Mouse (Mus musculus) kidney, adult 2 months (tissue): ENCODE measurements around the gene Tpd52l1. TPM values are rescaled to one million over a fixed set of nuclear protein-coding genes. Genes with fewer than 3 reads are reported as not detected.
A peak's percentile ranks its signal among the peaks of the same experiment; 100 is the strongest.

ENCODE experiments used
- DNase-seq: peaks from one replicate; pipeline ENCODE4 v3.0.0; 2021
- H3K27ac ChIP-seq: fragments of 200-500 bp; 2 replicates; pipeline ENCODE4 v1.5.1; 2012; ENCODE audit warnings: low read depth, low read length, control low read depth, inconsistent platforms; ENCODE audit not compliant: insufficient read depth
- H3K27me3 ChIP-seq: fragments of 200-500 bp; replicated peaks from 2 replicates; pipeline ENCODE4 v1.6.1; 2012; ENCODE audit warnings: mild to moderate bottlenecking, moderate library complexity, low read length, inconsistent platforms; ENCODE audit not compliant: control insufficient read depth, insufficient read depth
- H3K36me3 ChIP-seq: fragments of 200-500 bp; 2 replicates; pipeline ENCODE4 v1.6.1; 2012; ENCODE audit warnings: mild to moderate bottlenecking, moderate library complexity, low read length, inconsistent platforms; ENCODE audit not compliant: control insufficient read depth, insufficient read depth
- H3K4me1 ChIP-seq: fragments of 200-500 bp; 2 replicates; pipeline ENCODE4 v1.6.1; 2011; ENCODE audit warnings: low read length; ENCODE audit not compliant: control insufficient read depth, insufficient read depth
- H3K4me3 ChIP-seq: fragments of 200-500 bp; 2 replicates; pipeline ENCODE4 v1.5.1; 2011; ENCODE audit warnings: mild to moderate bottlenecking, low read depth, low read length, control low read depth; ENCODE audit not compliant: insufficient read depth
- CTCF ChIP-seq: fragments of 200-500 bp; conservative IDR thresholded peaks from 2 replicates; pipeline ENCODE4 v1.5.1; 2011; ENCODE audit warnings: low read depth, mild to moderate bottlenecking, control low read depth, low read length, moderate library complexity, mixed read lengths; ENCODE audit not compliant: insufficient read depth, insufficient read length
- POLR2A ChIP-seq: fragments of 200-500 bp; IDR thresholded peaks from one replicate; pipeline ENCODE4 v1.6.1; 2011; ENCODE audit warnings: low read depth, low read length, control low read depth
- WGBS: fragments of 180-500 bp; shearing (Covaris S2); methylation state at CpG from one replicate; pipeline ENCODE4 v1.1.7; 2018; 5-methylcytosine and 5-hydroxymethylcytosine counted together
- polyA plus RNA-seq: library from polyadenylated mRNA; depleted of rRNA; stranded (reverse); fragments of >200 nt; gene quantifications from 2 replicates; pipeline ENCODE4 v1.2.3, GENCODE M21; 2012; rRNA removed

The Tpd52l1 gene
- 14.6 and 18.5 TPM in 2 replicates for polyA plus RNA-seq

DNA sequence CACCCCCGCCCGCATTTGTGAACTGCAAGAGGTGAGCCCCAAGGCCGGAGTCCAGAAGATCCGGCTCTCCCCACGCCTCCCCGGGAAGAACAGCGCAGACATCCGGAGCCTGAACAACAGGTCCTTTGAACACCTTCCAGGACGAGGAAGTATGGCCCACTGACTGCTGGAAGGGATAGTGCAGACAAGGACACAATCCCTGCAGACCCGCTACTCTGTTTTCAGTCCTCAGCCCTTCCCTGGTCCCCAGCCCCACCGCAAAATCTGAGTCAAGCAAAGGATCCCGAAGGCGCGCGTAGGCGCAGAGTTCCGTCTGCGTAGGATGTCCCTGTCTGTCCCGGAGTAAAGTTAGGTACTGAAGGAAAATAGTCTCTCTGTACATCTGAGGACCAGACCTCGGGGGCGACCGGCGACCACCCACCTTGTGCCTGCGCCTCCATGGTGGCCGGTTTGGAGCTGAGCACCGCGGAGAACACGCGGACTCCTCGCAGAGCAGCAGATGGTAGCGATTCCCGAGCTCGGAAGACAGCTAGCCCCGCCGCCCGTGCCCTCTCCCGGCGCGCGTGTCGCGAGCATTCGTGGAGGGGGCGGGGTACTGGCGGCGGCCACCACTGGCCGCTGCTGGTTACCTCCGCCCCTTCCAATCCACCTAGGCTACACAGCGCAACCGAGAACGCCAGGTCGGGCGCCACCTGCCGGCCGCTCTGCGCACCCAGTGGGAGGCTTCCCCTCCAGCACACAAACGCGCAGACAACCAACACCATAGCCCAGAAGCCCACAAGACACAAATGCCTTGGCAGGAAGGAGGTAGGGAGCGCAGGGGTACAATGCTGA, at the start of gene Tpd52l1:
Gene Tpd52l1 (minus strand): TSS at position 668 of the 834 bp plus-strand sequence.
- Histone ChIP-seq H3K4me1 (no peaks in the 10 kb centered on the region), H3K36me3 (no peaks in the 10 kb centered on the region), H3K27me3 (no peaks in the 10 kb centered on the region), H3K27ac (peak within 1 kb of the TSS; percentile 14; the same call in 1 of the 2 replicates), H3K4me3 (peak within 1 kb of the TSS; percentile 85)
- DNase-seq, result peak; percentile 90
- 2% methylated on average over 55 of the region's 59 CpGs for WGBS
- TF ChIP-seq POLR2A (no peak), CTCF (peak; percentile 80)

DNA sequence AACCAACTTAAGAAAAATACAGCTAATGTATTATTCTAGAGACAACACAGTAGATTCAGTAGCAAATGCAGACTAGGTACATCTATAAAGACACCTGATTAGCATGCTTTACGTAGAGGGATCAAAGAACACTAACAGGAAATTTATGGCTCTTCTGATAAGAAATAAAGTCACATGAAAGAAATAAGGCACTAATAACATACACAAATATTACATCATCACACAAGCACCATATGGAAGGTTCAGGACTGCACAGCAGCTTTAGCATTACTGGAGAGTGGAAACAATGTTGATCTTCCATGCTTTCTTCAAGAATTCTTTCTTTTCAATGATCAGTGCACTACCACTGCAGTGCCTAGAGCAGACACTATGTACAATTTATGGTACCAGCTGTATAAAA, 48.5 kb upstream of the Tpd52l1 start:
- DNase-seq, result no peak
- Histone ChIP-seq H3K4me1 (no peaks in the 10 kb centered on the region), H3K27me3 (no peaks in the 10 kb centered on the region), H3K27ac (no peak overlapping the region), H3K4me3 (no peak overlapping the region), H3K36me3 (no peaks in the 10 kb centered on the region)
- TF ChIP-seq POLR2A (no peak), CTCF (no peak)
- 98% methylated on average over 1 of the region's 1 CpGs for WGBS

DNA sequence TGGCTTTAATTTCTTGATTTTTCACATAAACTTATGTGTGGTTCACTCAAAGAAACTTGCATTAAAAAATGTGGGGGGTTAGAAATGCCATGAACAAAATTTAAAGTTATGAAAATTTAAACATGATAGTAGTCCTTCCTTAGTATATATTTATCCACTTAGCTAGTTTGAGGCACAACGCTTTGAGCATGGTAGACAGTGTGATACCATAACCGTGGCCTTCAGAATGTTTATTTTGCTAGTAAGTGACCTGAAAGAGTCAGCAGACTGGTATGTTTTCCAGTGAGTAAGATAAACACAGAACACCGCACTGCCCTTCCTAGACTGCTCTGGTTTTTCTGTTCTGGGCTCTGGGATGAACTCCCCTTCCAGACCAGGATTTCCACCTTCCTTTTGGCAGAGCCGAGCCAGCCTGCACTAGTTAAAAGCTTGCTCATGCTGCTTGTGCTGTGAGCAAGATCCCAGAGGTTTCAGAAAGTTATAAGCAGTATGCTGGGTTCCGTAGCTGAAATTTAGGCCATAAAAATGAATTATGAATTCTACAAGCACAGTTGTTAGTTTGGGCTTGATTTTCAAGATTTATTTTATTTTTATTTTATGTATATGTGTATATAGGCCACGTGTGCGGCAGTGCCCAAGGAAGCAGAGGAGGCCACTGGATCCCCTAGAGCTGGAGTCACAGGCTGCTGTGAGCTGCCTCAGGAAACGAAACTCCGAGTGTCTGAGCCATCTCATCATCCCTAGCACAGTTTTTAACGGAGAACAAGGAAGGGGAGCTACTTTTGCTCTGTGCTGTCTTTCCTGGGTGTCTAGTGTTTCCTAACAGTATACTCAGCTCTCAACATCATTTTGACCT, 21.5 kb upstream of the Tpd52l1 start:
- DNase-seq, result no peak
- 44% methylated on average over 10 of the region's 10 CpGs for WGBS
- TF ChIP-seq POLR2A (no peak), CTCF (no peak)
- Histone ChIP-seq H3K27me3 (no peaks in the 10 kb centered on the region), H3K36me3 (no peaks in the 10 kb centered on the region), H3K4me1 (no peaks in the 10 kb centered on the region), H3K4me3 (no peak overlapping the region), H3K27ac (no peak overlapping the region)

DNA sequence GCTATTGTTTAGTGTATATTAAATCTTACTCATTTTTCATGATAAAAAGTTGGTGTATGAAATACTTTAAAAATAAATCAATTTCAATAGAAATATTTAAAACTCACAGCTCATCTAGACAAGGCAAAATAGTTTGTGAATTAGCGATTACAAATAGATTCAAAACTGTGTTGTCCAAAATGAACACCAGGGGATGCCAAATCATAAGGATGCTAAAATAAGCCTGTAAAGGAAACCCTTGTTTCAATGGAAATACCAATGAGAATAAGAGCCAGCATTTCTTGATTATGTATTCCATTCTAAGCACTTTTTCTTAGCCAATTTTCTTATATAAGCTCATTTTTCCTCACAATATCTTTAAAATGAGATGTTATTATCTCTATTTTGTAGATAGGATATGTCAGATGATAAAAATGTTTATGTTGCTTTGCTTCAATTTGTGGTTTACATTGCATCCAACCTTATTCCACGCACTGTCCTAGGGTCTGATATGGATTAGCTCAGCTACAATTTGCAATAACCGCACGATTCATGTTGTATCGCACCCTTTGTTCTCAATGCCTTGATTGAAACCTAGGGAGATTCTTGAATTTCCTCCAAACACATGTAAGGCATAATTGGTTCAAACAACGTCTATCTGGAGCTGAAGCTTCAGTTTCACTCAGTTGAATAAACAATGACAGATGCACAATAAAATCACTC, 20.2 kb upstream of the Tpd52l1 start:
- TF ChIP-seq POLR2A, result no peak
- TF ChIP-seq CTCF, result 0 out of 2 replicates have a peak, but pooled peaks have one; percentile 1
- DNase-seq, result peak; percentile 24
- H3K27me3 ChIP-seq, result no peaks in the 10 kb centered on the region
- no peaks in the 10 kb centered on the region for H3K4me1 ChIP-seq
- 81% methylated on average over 6 of the region's 6 CpGs for WGBS
- H3K36me3 ChIP-seq, result no peaks in the 10 kb centered on the region
- H3K4me3 ChIP-seq, result no peak overlapping the region
- no peak overlapping the region for H3K27ac ChIP-seq

DNA sequence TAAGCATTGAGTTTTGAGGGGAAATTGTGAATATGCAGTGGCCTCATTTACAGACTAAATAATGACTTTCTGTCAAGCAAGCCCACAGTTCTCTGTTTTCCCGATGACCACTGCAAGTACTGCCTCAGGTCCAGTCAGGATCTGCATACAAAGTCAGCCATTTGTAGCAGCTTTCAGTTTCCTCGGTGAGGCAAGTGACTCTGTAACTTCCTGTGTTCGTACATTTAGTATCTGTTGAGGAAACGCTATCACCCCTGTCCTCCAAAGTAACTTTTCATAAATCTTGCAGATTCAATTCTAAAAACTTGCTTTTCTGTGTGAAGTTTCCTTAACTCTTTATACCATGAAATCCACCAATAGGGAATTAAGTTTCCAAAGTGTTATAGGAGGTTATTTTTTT, 19.7 kb upstream of the Tpd52l1 start:
- WGBS, result 39% methylated on average over 4 of the region's 4 CpGs
- H3K27ac ChIP-seq, result no peak overlapping the region
- no peaks in the 10 kb centered on the region for H3K27me3 ChIP-seq
- DNase-seq, result no peak
- no peak for TF ChIP-seq CTCF
- TF ChIP-seq POLR2A, result no peak
- H3K4me1 ChIP-seq, result no peaks in the 10 kb centered on the region
- no peak overlapping the region for H3K4me3 ChIP-seq
- H3K36me3 ChIP-seq, result no peaks in the 10 kb centered on the region

DNA sequence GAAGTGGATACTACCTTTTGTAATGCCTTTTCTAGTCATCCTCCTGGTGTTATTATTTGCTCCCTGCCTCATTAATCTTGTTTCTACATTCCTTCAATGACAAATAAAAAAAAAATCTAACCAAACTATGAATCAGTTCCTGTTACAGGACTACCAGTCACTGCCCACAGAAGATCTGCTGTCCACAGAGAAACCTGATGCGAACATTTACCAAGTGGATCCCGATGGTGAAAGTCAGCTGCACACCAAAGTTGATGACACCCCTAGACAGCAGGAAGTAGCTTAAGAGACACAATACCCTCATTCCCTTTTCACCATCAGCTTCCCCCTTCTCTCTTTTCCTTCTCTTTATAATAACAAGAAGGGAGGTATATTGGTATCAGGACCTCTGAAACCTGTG, 17.3 kb upstream of the Tpd52l1 start:
- no peak overlapping the region for H3K27ac ChIP-seq
- whole genome bisulfite sequencing, result 65% methylated on average over 2 of the region's 2 CpGs
- H3K36me3 ChIP-seq, result no peaks in the 10 kb centered on the region
- no peak overlapping the region for H3K4me3 ChIP-seq
- no peak for DNase-seq
- TF ChIP-seq CTCF (no peak), POLR2A (no peak)
- no peaks in the 10 kb centered on the region for H3K4me1 ChIP-seq
- H3K27me3 ChIP-seq, result no peaks in the 10 kb centered on the region

DNA sequence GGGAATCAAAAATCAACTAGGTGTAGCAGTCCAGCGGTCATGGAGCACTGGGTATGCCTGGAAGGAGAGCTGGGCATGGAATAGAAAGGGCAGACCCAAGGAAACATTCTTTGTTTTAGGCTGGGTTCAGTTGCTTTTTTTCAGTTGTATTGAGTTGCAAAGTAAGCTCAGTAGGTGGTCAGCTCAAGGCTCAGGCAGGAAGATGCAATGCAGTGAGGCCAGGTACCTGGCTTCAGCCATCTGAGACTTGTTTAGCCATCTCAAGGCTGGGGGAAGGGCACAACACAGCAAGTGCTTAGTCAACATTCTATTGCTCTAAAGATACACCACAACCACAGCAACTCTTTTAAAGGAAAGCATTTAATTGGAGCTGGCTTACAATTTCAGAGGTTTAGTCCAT, 11.0 kb upstream of the Tpd52l1 start:
- WGBS, result 57% methylated on average over 1 of the region's 1 CpGs
- Histone ChIP-seq H3K36me3 (no peaks in the 10 kb centered on the region), H3K4me1 (no peaks in the 10 kb centered on the region), H3K27ac (no peak overlapping the region), H3K4me3 (no peak overlapping the region), H3K27me3 (no peaks in the 10 kb centered on the region)
- TF ChIP-seq POLR2A, result no peak
- TF ChIP-seq CTCF, result no peak
- no peak for DNase-seq
